ENCODE assay signal across 17 mouse cellular contexts in genomic region chr3:107529182-107529581, GRCm38 (mm10). TPM values are rescaled to one million over a fixed set of nuclear protein-coding genes. Genes with fewer than 3 reads are reported as not detected.
DNase-seq lines count a peak whose midpoint lies in the region; ATAC-seq and TF ChIP-seq lines count a peak whose summit lies in the region.
"Had no signal": no experiment of that assay in that cellular context is flagged by ENCODE, and none has a peak within 500 bp of the region (broad histone marks: within the 10 kb centered on the region; RNA-seq: fewer than 3 reads in every experiment).

No protein-coding gene starts in this region.

- H3K27ac ChIP-seq in heart, embryonic 13.5 days (replicated peaks): peak overlapping the region; percentile 87
- H3K27ac ChIP-seq in forebrain, postnatal 0 days (ENCODE audit: low read depth, low read length): peak overlapping the region; percentile 85
- peak overlapping the region; percentile 94 for H3K27ac ChIP-seq in midbrain, embryonic 15.5 days
- H3K27ac ChIP-seq: embryonic facial prominence, embryonic 10.5 days; lung, embryonic 15.5 days had no signal

- TF ChIP-seq CTCF in forebrain, postnatal 0 days (IDR thresholded peaks at IDR 0.05; ENCODE audit: low read depth): no peak; the same call in 1 of the 2 replicates

- H3K4me2 ChIP-seq in heart, embryonic 13.5 days: peak overlapping the region; percentile 56; the same call in 1 of the 2 replicates
- H3K4me2 ChIP-seq in forebrain, postnatal 0 days (ENCODE audit: low read depth): peak overlapping the region; percentile 29; the same call in 1 of the 2 replicates
- H3K4me2 ChIP-seq in midbrain, embryonic 15.5 days: peak overlapping the region; percentile 45
- H3K4me2 ChIP-seq: lung, embryonic 15.5 days had no signal

- H3K27me3 ChIP-seq in heart, embryonic 13.5 days (replicated peaks): peaks cover 5% of the 10 kb centered on the region; the same call in 1 of the 2 replicates
- H3K27me3 ChIP-seq in forebrain, postnatal 0 days (ENCODE audit: insufficient read depth, low read length): no peaks in the 10 kb centered on the region
- H3K27me3 ChIP-seq in midbrain, embryonic 15.5 days (replicated peaks): no peaks in the 10 kb centered on the region

- H3K36me3 ChIP-seq in heart, embryonic 13.5 days: no peaks in the 10 kb centered on the region
- H3K36me3 ChIP-seq in forebrain, postnatal 0 days (ENCODE audit: insufficient read depth): no peaks in the 10 kb centered on the region
- H3K36me3 ChIP-seq in midbrain, embryonic 15.5 days (replicated peaks): no peaks in the 10 kb centered on the region
- H3K36me3 ChIP-seq: embryonic facial prominence, embryonic 10.5 days; lung, embryonic 15.5 days had no signal

- no peak overlapping the region for H3K4me3 ChIP-seq in heart, embryonic 13.5 days
- no peak overlapping the region for H3K4me3 ChIP-seq in forebrain, postnatal 0 days (ENCODE audit: low read depth, low read length)
- H3K4me3 ChIP-seq in midbrain, embryonic 15.5 days: no peak overlapping the region
- H3K4me3 ChIP-seq: embryonic facial prominence, embryonic 10.5 days; lung, embryonic 15.5 days had no signal

- DNase-seq in heart, adult 9 months (ENCODE audit: low spot score in 2 of 2): no peak
- peak; percentile 45 for DNase-seq in Muller cell, postnatal 12 days (ENCODE audit: inconsistent ontology term)
- no peak for DNase-seq in forebrain, postnatal 0 days
- no peak for DNase-seq in gastrocnemius, postnatal 4 days (ENCODE audit: low spot score in 2 of 2)
- DNase-seq in urinary bladder, adult 18-20 months (ENCODE audit: low spot score in 2 of 2): no peak
- DNase-seq in T-cell, adult 2 months (ENCODE audit: low spot score): no peak
- DNase-seq: gastrocnemius, postnatal 36 days; kidney, postnatal 36 days; liver had no signal

- 74% methylated on average over 5 of the region's 5 CpGs for WGBS in heart, embryonic 13.5 days
- 70% methylated on average over 5 of the region's 5 CpGs for WGBS in forebrain, postnatal 0 days
- 58% methylated on average over 5 of the region's 5 CpGs for WGBS in midbrain, embryonic 15.5 days

- H3K9ac ChIP-seq in heart, embryonic 13.5 days: no peak overlapping the region
- no peak overlapping the region for H3K9ac ChIP-seq in forebrain, postnatal 0 days
- H3K9ac ChIP-seq in midbrain, embryonic 15.5 days: no peak overlapping the region
- H3K9ac ChIP-seq: lung, embryonic 15.5 days had no signal

- no peaks in the 10 kb centered on the region for H3K9me3 ChIP-seq in heart, embryonic 13.5 days
- no peaks in the 10 kb centered on the region for H3K9me3 ChIP-seq in forebrain, postnatal 0 days (ENCODE audit: low read length)
- no peaks in the 10 kb centered on the region for H3K9me3 ChIP-seq in midbrain, embryonic 15.5 days
- H3K9me3 ChIP-seq: embryonic facial prominence, embryonic 10.5 days; lung, embryonic 15.5 days had no signal

- peaks cover 21% of the 10 kb centered on the region for H3K4me1 ChIP-seq in heart, embryonic 13.5 days
- H3K4me1 ChIP-seq in forebrain, postnatal 0 days (ENCODE audit: insufficient read depth): peaks cover 19% of the 10 kb centered on the region
- peaks cover 33% of the 10 kb centered on the region for H3K4me1 ChIP-seq in midbrain, embryonic 15.5 days
- H3K4me1 ChIP-seq: lung, embryonic 15.5 days had no signal

- ATAC-seq in heart, embryonic 13.5 days (ENCODE audit: extremely low read depth, insufficient number of reproducible peaks, low FRiP score, low TSS enrichment): no peak
- ATAC-seq in forebrain, postnatal 0 days: no peak; the same call in 1 of the 2 replicates
- ATAC-seq in midbrain, embryonic 15.5 days (replicated peaks): peak; percentile 59
- ATAC-seq: intestine, postnatal 0 days had no signal

RNA-seq across cellular contexts. Expression of gene Slc6a17, which starts 11.4 kb away (rescaled TPM):
- 4.1 and 4.7 TPM in 2 replicates for polyA plus RNA-seq in heart, embryonic 13.5 days (2015; fragmentation: Nextera tagmentation; extraction: Ambion mirVana)
- total RNA-seq in forebrain, postnatal 0 days (2014; rRNA removed): 61.2 and 68.9 TPM in 2 replicates
- 20.3 and 22.7 TPM in 2 replicates for polyA plus RNA-seq in forebrain, postnatal 0 days (2015; fragmentation: Nextera tagmentation; extraction: Ambion mirVana)
- polyA plus RNA-seq in midbrain, embryonic 15.5 days (2015; fragmentation: Nextera tagmentation; extraction: Ambion mirVana): 16.6 and 19.2 TPM in 2 replicates
- total RNA-seq in gastrocnemius, postnatal 4 days (2021): 1 to 10 TPM; 1.2 to 1.4 TPM
- total RNA-seq: megakaryocyte-erythroid progenitor cell, adult 5-6 weeks had no signal

RNA-seq across cellular contexts. Expression of gene Ubl4b, which starts 25.7 kb away (rescaled TPM):
- polyA plus RNA-seq in heart, embryonic 13.5 days (2015; fragmentation: Nextera tagmentation; extraction: Ambion mirVana): not detected in 2 replicates
- total RNA-seq in forebrain, postnatal 0 days (2014; rRNA removed): 0.23 TPM in 1 of 2 replicates, not detected in the other
- polyA plus RNA-seq in forebrain, postnatal 0 days (2015; fragmentation: Nextera tagmentation; extraction: Ambion mirVana): not detected in 2 replicates
- polyA plus RNA-seq in midbrain, embryonic 15.5 days (2015; fragmentation: Nextera tagmentation; extraction: Ambion mirVana): not detected in 2 replicates
- not detected for total RNA-seq in gastrocnemius, postnatal 4 days (2021)
- total RNA-seq: adrenal gland, postnatal 25 days; gastrocnemius, postnatal 36 days; heart, postnatal 10 days; megakaryocyte-erythroid progenitor cell, adult 5-6 weeks had no signal
- polyA plus RNA-seq: intestine, postnatal 0 days; lung, embryonic 15.5 days had no signal
